Mouse (Mus musculus) brown adipose tissue, adult 24 weeks (tissue): Measurements from ENCODE around the gene Ap3s2. TPM values are rescaled to one million over a fixed set of nuclear protein-coding genes. Genes with fewer than 3 reads are reported as not detected.
A peak's percentile ranks its signal among the peaks of the same experiment; 100 is the strongest.

Source experiments
- H3K27ac ChIP-seq: fragments of 200-500 bp; replicated peaks from 2 replicates; pipeline ENCODE4 v1.5.1; 2012; ENCODE audit warnings: low read depth, mild to moderate bottlenecking, low read length
- H3K4me1 ChIP-seq: fragments of 200-500 bp; 2 replicates; pipeline ENCODE4 v1.6.1; 2012; ENCODE audit warnings: low read length, mixed read lengths; ENCODE audit not compliant: control insufficient read depth, insufficient read depth, insufficient read length
- H3K4me3 ChIP-seq: fragments of 200-500 bp; 2 replicates; pipeline ENCODE4 v1.5.1; 2012; ENCODE audit warnings: low read depth, mild to moderate bottlenecking, low read length, moderate library complexity; ENCODE audit not compliant: insufficient read depth
- polyA plus RNA-seq: library from polyadenylated mRNA; stranded (reverse); fragments of >200 nt; gene quantifications from 2 replicates; pipeline ENCODE4 v1.2.4, GENCODE M21; 2012; ENCODE audit not compliant: missing spikeins, insufficient read depth, insufficient read length

Ap3s2 gene
- polyA plus RNA-seq, 1 experiment: 15.4 TPM

GRCm38 (mm10) chr7:79837247-79837646, 83.2 kb downstream of the Ap3s2 start:
- Histone ChIP-seq H3K4me3 (no peak overlapping the region), H3K4me1 (no peaks in the 10 kb centered on the region), H3K27ac (no peak overlapping the region)

- no peak overlapping the region for H3K27ac ChIP-seq
- no peak overlapping the region for H3K4me3 ChIP-seq
- H3K4me1 ChIP-seq: no peaks in the 10 kb centered on the region
Measured at GRCm38 (mm10) chr7:79835196-79835595, 85.3 kb downstream of the Ap3s2 start.

GRCm38 (mm10) chr7:79832980-79833379, 87.5 kb downstream of the Ap3s2 start:
- Histone ChIP-seq H3K27ac (no peak overlapping the region), H3K4me1 (no peaks in the 10 kb centered on the region)

GRCm38 (mm10) chr7:79831585-79831984, 88.9 kb downstream of the Ap3s2 start:
- Histone ChIP-seq H3K4me1 (no peaks in the 10 kb centered on the region), H3K4me3 (no peak overlapping the region), H3K27ac (peak overlapping the region; percentile 32; the same call in 1 of the 2 replicates)

More at GRCm38 (mm10) chr7:79832980-79833379, 87.5 kb downstream of the Ap3s2 start:
- no peak overlapping the region for H3K4me3 ChIP-seq

- Histone ChIP-seq H3K4me1 (no peaks in the 10 kb centered on the region), H3K27ac (peak overlapping the region; percentile 32; the same call in 1 of the 2 replicates), H3K4me3 (no peak overlapping the region)
Measured at GRCm38 (mm10) chr7:79831145-79831544, 89.3 kb downstream of the Ap3s2 start.

GRCm38 (mm10) chr7:79828341-79828740, 92.1 kb downstream of the Ap3s2 start:
- Histone ChIP-seq H3K4me3 (no peak overlapping the region), H3K4me1 (no peaks in the 10 kb centered on the region), H3K27ac (no peak overlapping the region)

Other genes with a start within 250 kb of the Ap3s2 start
- gene Kif7, start 204.9 kb downstream of the Ap3s2 start, polyA plus RNA-seq: 0.40 and 0.58 TPM in 2 replicates
- 1,266 and 1,376 TPM in 2 replicates for gene Plin1, start 187.7 kb downstream of the Ap3s2 start, polyA plus RNA-seq
- 71.2 and 78.9 TPM in 2 replicates for gene Pex11a, start 177.5 kb downstream of the Ap3s2 start, polyA plus RNA-seq
- 5.8 and 6.6 TPM in 2 replicates for gene Wdr93, start 177.5 kb downstream of the Ap3s2 start, polyA plus RNA-seq
- not detected in 2 replicates for gene Mesp1, start 126.9 kb downstream of the Ap3s2 start, polyA plus RNA-seq
- not detected in 2 replicates for gene Mesp2, start 109.9 kb downstream of the Ap3s2 start, polyA plus RNA-seq
- gene Anpep, start 59.6 kb downstream of the Ap3s2 start, polyA plus RNA-seq: 6.3 and 8.9 TPM in 2 replicates
- gene Arpin, start 14.7 kb upstream of the Ap3s2 start, polyA plus RNA-seq: 9.3 and 16.1 TPM in 2 replicates
- 6.4 and 7.7 TPM in 2 replicates for gene Zfp710, start 104.2 kb upstream of the Ap3s2 start, polyA plus RNA-seq
- gene Idh2, start 194.7 kb upstream of the Ap3s2 start, polyA plus RNA-seq: 310 and 421 TPM in 2 replicates